Mouse (Mus musculus) heart, embryonic 10.5 days (tissue): ENCODE measurements around the gene Csrnp1. TPM values are rescaled to one million over a fixed set of nuclear protein-coding genes. Genes with fewer than 3 reads are reported as not detected.
A peak's percentile ranks its signal among the peaks of the same experiment; 100 is the strongest.

ENCODE experiments used
- DNase-seq: peaks from one replicate; pipeline ENCODE4 v3.0.0-alpha.2; 2017; ENCODE audit warnings: low spot score
- H3K27ac ChIP-seq: fragments of 300-500 bp; sonication (generic); 2 replicates; pipeline ENCODE4 v1.5.1; 2016; ENCODE audit warnings: mild to moderate bottlenecking
- H3K27me3 ChIP-seq: fragments of 300-500 bp; sonication (generic); 2 replicates; pipeline ENCODE4 v1.6.1; 2016; ENCODE audit warnings: mild to moderate bottlenecking; ENCODE audit not compliant: poor library complexity, insufficient read depth, severe bottlenecking
- H3K36me3 ChIP-seq: fragments of 300-500 bp; sonication (generic); 2 replicates; pipeline ENCODE4 v1.6.1; 2016; ENCODE audit warnings: mild to moderate bottlenecking, moderate library complexity
- H3K4me1 ChIP-seq: fragments of 300-500 bp; sonication (generic); 2 replicates; pipeline ENCODE4 v1.6.1; 2016; ENCODE audit warnings: mild to moderate bottlenecking
- H3K4me3 ChIP-seq: fragments of 300-500 bp; sonication (generic); 2 replicates; pipeline ENCODE4 v1.5.1; 2016; ENCODE audit warnings: mild to moderate bottlenecking, moderate library complexity
- H3K9me3 ChIP-seq: fragments of 300-500 bp; sonication (generic); 2 replicates; pipeline ENCODE4 v1.6.1; 2016; ENCODE audit warnings: mild to moderate bottlenecking, moderate library complexity
- WGBS: fragments of 180-500 bp; shearing (Covaris S2); methylation state at CpG from one replicate; pipeline ENCODE4 v1.1.7; 2016; 5-methylcytosine and 5-hydroxymethylcytosine counted together
- polyA plus RNA-seq: library from polyadenylated mRNA; unstranded; fragments of >200 nt; fragmentation: Nextera tagmentation; extraction: Ambion mirVana; gene quantifications from 2 replicates; pipeline ENCODE4 v1.2.1, GENCODE M21; 2016

Gene Csrnp1
- polyA plus RNA-seq, 1 experiment from 2014 or later, result 7.5 TPM

DNA sequence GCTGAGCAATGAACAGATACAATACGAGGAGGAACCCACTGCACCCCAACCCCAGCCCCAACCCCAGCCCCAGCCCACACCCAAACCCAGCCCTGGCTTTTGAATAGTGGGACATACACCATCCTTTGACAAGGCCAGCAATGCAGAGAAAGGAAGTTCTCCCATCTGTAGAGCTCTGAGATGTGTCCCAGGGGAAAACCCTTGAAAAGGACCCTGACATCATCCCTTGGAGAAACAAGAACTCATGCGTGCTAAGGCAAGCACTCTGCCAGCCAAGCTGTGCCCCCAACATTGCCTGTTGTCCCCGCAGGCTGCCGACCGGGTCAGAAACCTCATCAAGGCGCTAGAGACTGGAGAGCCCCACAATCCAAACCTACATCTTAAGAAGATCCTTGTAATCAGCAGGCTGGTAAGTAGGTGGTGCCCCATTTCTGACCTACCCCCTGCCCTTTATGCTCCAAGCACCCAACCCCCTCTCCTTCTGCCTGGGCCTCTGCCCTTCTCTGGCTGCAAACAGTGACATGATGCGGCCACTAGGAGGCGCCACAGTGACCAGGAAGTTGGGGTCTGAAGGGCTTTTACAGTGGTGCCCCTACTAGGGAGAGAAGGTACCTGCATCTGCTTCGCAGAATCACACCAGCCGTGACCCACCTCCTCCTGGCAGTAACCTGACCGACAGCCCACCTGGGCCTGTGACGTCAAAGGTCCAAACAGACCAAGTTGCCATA, 39.1 kb downstream of the Csrnp1 start:
- H3K27ac ChIP-seq, result no peak overlapping the region
- H3K9me3 ChIP-seq, result no peaks in the 10 kb centered on the region
- no peak overlapping the region for H3K4me3 ChIP-seq
- no peaks in the 10 kb centered on the region for H3K36me3 ChIP-seq
- WGBS, result 71% methylated on average over 12 of the region's 12 CpGs
- peaks cover under 1% of the 10 kb centered on the region for H3K4me1 ChIP-seq
- H3K27me3 ChIP-seq, result no peaks in the 10 kb centered on the region
- no peak for DNase-seq

DNA sequence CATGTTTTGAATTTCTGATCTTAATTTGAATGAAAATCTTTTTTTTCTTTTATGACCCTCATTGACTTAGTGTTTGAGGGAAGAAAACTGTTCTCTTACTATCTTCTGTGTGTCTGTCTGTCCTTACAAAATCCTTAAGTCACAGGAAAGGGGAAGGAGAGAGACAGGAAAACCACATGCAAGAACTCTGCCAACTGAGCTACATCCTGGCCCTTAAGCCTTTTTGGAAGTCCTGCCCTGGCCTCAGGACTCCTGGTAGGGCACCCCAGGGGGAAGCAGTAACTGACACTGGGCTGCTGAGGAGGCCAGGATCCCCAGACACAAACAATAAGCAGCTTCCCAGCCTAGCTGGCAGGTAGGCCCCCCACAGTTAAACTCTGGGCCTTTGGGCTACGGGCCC, 41.1 kb downstream of the Csrnp1 start:
- no peak for DNase-seq
- H3K4me3 ChIP-seq, result no peak overlapping the region
- no peaks in the 10 kb centered on the region for H3K36me3 ChIP-seq
- no peaks in the 10 kb centered on the region; the same call in 1 of the 2 replicates for H3K4me1 ChIP-seq
- H3K9me3 ChIP-seq, result no peaks in the 10 kb centered on the region
- 64% methylated on average over 1 of the region's 1 CpGs for WGBS
- H3K27me3 ChIP-seq, result no peaks in the 10 kb centered on the region
- 0 out of 2 replicates have a peak overlapping the region, but pooled peaks have one; percentile 42 for H3K27ac ChIP-seq

DNA sequence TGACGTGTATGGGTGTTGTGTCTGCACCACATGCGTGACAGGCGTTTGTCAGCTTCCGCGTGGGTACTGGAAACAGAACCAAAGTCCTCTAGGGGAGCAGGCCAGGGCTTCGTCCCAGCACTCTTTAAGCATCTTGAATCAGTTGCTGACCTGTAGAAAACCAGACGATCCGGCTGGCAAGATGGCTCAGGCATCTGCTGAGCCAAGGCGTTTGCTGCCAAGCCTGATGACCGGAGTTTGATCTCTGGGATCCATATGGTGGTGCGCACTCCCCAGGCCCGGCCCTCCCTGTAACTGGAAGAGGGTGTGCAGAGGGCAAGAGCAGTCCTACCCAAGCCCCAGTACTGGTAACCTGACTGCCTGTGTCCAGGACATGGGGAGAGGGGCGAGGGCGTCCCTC, 42.6 kb downstream of the Csrnp1 start:
- no peak for DNase-seq
- H3K36me3 ChIP-seq, result no peaks in the 10 kb centered on the region
- no peaks in the 10 kb centered on the region for H3K27me3 ChIP-seq
- H3K9me3 ChIP-seq, result no peaks in the 10 kb centered on the region
- H3K4me3 ChIP-seq, result no peak overlapping the region
- WGBS, result 86% methylated on average over 14 of the region's 14 CpGs
- H3K27ac ChIP-seq, result no peak overlapping the region
- peaks cover 12% of the 10 kb centered on the region for H3K4me1 ChIP-seq

DNA sequence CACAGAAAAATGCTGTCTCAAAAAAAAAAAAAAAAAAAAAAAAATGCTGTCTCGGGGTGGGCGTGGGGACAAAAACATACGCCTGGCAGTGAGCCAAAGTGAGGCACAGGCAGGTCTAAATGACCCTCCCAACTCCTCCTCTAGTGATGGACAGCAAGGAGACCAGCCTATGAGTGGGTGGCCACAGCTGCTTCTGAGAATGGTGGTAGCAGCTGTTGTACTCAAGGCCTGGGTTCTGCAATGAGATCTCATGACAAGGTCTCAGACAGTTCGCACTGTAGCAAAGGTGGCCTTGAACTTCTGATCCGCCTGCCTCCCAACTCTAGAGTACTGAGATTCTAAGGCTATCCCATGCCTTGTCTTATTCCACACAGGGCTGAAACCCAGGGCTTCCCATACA, 43.1 kb downstream of the Csrnp1 start:
- H3K27me3 ChIP-seq, result no peaks in the 10 kb centered on the region
- no peaks in the 10 kb centered on the region for H3K9me3 ChIP-seq
- 85% methylated on average over 5 of the region's 5 CpGs for WGBS
- no peak for DNase-seq
- H3K36me3 ChIP-seq, result no peaks in the 10 kb centered on the region
- no peak overlapping the region for H3K4me3 ChIP-seq
- H3K27ac ChIP-seq, result no peak overlapping the region
- peaks cover 17% of the 10 kb centered on the region for H3K4me1 ChIP-seq

DNA sequence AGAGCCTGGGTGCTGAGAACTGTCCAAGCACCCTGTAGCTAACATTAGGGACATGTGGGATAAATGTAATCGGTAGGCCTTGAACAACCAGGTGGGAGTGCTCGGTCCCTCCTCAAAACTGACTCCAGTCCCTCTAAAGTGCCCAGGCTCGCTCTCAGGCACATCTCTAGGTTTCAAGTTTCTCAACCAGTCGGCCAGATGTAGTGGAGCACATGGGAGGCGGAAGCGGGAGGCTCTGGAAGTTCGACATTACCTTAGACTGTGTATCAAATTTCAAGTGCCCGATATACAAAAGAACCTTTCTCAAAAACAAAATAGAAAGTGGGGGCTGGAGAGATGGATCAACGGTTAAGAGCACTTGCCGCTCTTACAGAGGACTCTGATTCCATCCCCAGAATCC, 44.8 kb downstream of the Csrnp1 start:
- Histone ChIP-seq H3K4me1 (peaks cover 22% of the 10 kb centered on the region), H3K27me3 (no peaks in the 10 kb centered on the region), H3K27ac (no peak overlapping the region), H3K4me3 (no peak overlapping the region), H3K9me3 (no peaks in the 10 kb centered on the region), H3K36me3 (no peaks in the 10 kb centered on the region)
- no peak for DNase-seq
- 77% methylated on average over 10 of the region's 10 CpGs for WGBS

DNA sequence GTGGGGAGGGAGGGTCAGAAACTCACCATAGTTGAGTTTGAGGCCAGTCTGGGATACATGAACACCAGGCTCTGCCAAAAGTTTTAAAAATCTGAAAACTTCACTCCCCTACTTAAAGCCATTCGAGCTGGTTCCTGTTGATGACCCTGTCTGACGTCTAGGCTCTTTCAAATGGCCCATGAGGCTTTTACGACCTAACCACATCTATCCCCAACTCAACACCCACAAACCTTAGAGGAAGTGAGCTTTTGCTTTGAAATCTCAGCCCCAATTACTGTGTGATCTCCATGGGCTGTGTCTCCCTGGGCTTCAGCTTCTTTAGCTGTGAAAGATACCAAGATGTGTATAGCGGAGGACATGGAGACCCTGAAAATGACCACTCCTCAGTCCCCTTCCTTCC, 46.0 kb downstream of the Csrnp1 start:
- peaks cover 25% of the 10 kb centered on the region for H3K4me1 ChIP-seq
- WGBS, result 83% methylated on average over 4 of the region's 4 CpGs

DNA sequence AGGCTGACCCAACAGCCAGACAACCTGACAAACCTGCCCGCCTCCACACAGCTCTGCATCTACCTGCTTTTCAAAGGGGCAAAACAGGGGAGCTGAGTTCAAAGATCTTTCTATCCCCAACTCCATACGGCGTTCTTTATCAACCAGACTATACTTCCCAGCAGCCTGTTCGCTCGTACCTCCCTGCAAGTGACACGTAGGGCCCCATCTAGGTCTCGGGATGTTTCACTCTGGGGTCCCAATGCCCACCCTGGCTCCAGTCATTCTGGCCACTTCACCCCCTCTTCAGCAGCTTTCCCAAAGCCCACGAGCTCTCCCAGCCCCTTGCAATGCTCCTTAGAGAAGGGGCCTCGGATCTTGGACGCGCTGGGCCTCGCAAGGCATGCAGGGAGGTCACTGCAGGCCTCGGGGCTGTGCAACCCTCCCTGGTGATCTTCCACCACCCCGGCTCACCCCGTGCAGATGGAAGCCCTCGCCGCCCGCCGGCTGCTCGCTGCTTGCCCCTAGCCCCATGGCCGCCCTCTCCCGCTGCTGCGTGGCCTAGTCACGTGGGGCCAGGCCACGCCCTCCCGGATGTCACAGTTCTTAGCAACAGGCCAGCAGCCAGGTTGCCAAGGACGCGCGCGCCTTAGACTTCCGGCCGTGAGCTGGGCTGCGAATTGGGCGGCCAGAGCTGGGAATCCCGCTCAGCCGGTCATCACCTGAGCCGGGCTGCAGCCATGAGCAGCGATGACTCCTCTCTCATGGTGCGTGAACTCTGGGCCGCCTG, 47.3 kb downstream of the Csrnp1 start, which contains the start of the genes Gorasp1 and Ttc21a:
TSS of gene Gorasp1 (minus strand) at position 561 of the 769 bp plus-strand sequence.
TSS of gene Ttc21a (plus strand) at position 602 of the 769 bp plus-strand sequence.
- 3% methylated on average over 40 of the region's 40 CpGs for whole genome bisulfite sequencing
- H3K36me3 ChIP-seq, result peaks cover 7% of the 10 kb centered on the region
- peak within 1 kb of the TSS; percentile 94 for H3K27ac ChIP-seq
- DNase-seq, result peak; percentile 96
- peak within 1 kb of the TSS; percentile 79 for H3K4me3 ChIP-seq
- H3K9me3 ChIP-seq, result no peaks in the 10 kb centered on the region
- no peaks in the 10 kb centered on the region for H3K27me3 ChIP-seq
- H3K4me1 ChIP-seq, result peaks cover 26% of the 10 kb centered on the region

More for the DNA sequence above, 46.0 kb downstream of the Csrnp1 start:
- no peaks in the 10 kb centered on the region for H3K27me3 ChIP-seq
- no peaks in the 10 kb centered on the region for H3K36me3 ChIP-seq
- no peak overlapping the region for H3K4me3 ChIP-seq
- no peak overlapping the region for H3K27ac ChIP-seq
- H3K9me3 ChIP-seq, result no peaks in the 10 kb centered on the region
- DNase-seq, result no peak

DNA sequence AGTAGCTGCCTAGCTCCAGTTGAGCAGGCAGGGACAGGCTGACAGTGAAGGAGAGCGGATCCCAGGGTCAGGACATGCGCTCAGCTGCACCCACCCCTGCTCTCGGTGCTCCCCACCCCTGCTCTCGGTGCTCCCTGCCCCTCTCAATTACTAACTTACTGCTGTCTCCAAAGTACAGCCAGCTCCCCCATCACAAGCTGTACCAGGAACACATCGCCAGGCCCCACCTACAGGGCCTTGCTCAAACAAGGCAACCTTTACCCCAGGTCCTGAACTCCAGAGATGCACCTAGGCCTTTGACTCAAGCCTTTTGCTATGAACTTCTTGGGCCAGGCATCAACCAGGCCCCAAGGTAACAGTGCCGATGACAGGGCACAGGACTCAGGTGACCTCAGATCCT, 50.8 kb downstream of the Csrnp1 start:
- 90% methylated on average over 6 of the region's 6 CpGs for WGBS

DNA sequence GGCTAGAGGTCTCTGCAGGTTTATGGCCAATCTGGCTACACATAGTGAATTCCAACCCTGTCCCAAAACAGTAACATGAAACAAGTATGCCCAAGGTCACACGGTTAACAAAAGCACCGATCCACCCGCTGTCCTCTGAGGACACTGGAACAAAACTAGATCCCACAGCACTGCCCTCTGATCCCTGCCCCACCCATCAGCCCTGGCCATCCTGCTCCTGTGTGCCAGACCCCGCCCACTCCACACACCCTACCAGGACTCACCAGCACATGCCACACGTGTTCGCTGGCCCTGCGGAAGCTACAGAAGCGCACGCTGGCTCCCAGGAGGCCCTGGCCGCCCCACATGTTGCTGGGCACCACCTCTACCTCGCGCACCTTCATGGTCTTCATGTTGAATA, 52.1 kb downstream of the Csrnp1 start:
- Histone ChIP-seq H3K27ac (no peak overlapping the region), H3K9me3 (no peaks in the 10 kb centered on the region), H3K27me3 (no peaks in the 10 kb centered on the region), H3K4me1 (peaks cover 18% of the 10 kb centered on the region), H3K4me3 (no peak overlapping the region), H3K36me3 (peaks cover 52% of the 10 kb centered on the region)
- 89% methylated on average over 12 of the region's 12 CpGs for WGBS
- DNase-seq, result no peak

More for the DNA sequence above, 50.8 kb downstream of the Csrnp1 start:
- Histone ChIP-seq H3K4me1 (peaks cover 26% of the 10 kb centered on the region), H3K27me3 (no peaks in the 10 kb centered on the region), H3K9me3 (no peaks in the 10 kb centered on the region), H3K4me3 (no peak overlapping the region), H3K36me3 (peaks cover 39% of the 10 kb centered on the region), H3K27ac (no peak overlapping the region)
- DNase-seq, result no peak

DNA sequence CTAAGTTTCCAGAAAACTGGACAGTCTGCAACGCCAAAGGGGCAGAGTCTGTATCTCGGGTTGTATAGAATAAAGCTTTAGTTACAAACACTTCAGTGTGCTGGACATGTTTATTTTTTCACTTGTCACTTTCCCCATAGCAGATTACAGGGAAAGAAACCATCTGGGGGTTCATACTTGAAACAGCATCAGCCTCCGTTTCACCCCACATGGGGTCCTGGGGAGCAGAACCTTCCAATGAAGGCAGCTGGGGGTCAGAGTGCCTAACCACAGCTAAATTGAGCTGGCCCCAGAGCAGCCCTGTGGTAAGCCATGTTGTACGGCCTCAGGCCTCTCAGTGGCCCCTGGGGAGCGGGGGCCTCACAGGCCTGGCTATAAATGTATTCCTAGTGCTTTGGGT, 58.0 kb downstream of the Csrnp1 start:
- WGBS, result 86% methylated on average over 5 of the region's 5 CpGs
- DNase-seq, result no peak
- no peak overlapping the region for H3K4me3 ChIP-seq
- H3K9me3 ChIP-seq, result no peaks in the 10 kb centered on the region
- H3K27ac ChIP-seq, result no peak overlapping the region
- peaks cover 93% of the 10 kb centered on the region for H3K36me3 ChIP-seq
- no peaks in the 10 kb centered on the region for H3K4me1 ChIP-seq
- H3K27me3 ChIP-seq, result no peaks in the 10 kb centered on the region

DNA sequence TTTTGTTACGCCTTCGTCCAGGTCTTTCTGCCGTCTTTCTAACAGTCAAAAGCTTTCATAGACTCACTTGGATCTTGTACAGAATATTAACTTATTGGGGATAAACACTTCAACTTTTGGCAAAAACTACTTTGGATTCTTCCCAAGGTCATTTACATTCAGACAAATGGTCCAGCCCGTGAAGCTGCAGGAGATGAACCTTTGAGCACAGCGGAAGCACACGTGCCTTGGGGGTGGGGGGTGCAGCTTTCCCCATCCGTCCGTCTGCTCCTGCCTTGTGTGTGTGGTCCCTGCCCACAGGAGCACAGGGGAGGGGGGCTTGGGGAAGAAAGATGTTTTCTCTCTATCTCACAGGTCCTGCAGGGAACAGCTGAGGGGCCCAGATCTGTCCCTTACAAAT, 58.7 kb downstream of the Csrnp1 start:
- H3K4me3 ChIP-seq, result no peak overlapping the region
- peaks cover 96% of the 10 kb centered on the region for H3K36me3 ChIP-seq
- H3K27me3 ChIP-seq, result no peaks in the 10 kb centered on the region
- no peak overlapping the region for H3K27ac ChIP-seq
- no peaks in the 10 kb centered on the region for H3K4me1 ChIP-seq
- WGBS, result 85% methylated on average over 8 of the region's 8 CpGs
- DNase-seq, result no peak
- H3K9me3 ChIP-seq, result no peaks in the 10 kb centered on the region

DNA sequence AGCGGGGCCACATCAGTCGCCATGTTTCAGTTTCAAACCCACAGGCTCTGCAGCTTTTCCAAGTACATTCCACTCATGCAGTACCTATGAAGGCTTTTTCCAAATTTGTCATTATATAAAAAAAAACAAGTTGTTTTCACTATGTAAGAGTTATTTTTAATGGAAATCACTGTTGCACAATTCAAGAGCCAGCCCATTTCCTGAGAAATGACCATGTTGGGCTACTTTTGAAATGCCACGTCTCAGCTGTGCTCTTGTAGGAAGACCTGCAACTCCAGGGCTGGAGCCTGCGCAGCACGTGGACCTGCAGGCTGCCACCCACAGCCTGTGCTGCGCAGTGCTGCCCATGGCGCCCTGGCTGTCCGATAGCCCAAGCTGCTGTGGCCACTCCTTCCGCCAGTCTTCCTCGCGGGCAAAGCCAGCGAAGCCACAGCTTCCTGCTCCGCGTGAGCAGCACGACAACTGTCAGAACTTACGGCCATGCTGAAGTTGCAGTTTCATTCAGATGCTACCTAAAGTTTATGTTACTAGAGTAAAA, 59.3 kb downstream of the Csrnp1 start:
- Histone ChIP-seq H3K27me3 (no peaks in the 10 kb centered on the region), H3K4me3 (no peak overlapping the region), H3K36me3 (peaks cover 96% of the 10 kb centered on the region), H3K9me3 (no peaks in the 10 kb centered on the region), H3K4me1 (no peaks in the 10 kb centered on the region), H3K27ac (no peak overlapping the region)
- DNase-seq, result no peak
- WGBS, result 90% methylated on average over 16 of the region's 16 CpGs

DNA sequence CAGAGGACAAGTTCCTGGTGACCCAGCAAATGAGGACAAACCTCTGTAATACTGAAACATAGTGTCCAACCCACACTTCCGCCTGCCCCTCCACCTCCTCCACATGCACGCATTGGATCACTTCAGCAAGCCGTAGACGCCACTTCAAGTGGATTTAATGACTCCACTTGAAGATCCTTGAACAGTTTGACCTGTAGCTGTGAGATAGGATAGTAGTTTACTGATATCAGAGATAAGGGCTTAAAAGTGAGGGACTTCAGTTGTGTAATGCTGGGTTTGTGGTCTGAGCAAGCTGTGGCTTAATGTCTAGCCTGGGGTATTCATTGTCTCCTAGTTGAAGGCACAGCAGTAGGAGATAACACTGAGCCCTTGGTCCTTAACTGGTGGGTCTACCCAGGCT, 61.0 kb downstream of the Csrnp1 start:
- Histone ChIP-seq H3K4me1 (no peaks in the 10 kb centered on the region), H3K36me3 (peaks cover 96% of the 10 kb centered on the region), H3K27ac (no peak overlapping the region), H3K27me3 (no peaks in the 10 kb centered on the region), H3K9me3 (no peaks in the 10 kb centered on the region), H3K4me3 (no peak overlapping the region)
- DNase-seq, result no peak
- 43% methylated on average over 4 of the region's 4 CpGs for WGBS
